Mouse (Mus musculus) cortical plate, adult 2 months (tissue): Measurements from ENCODE around the gene Tnfrsf21.

Experiments used
- CTCF ChIP-seq: fragments of 200-500 bp; IDR thresholded peaks from 2 replicates; pipeline ENCODE4 v1.5.1; 2011; ENCODE audit warnings: mild to moderate bottlenecking, control low read depth, low read length; ENCODE audit not compliant: insufficient read depth; ENCODE audit errors: extremely low read depth
- POLR2A ChIP-seq: fragments of 200-500 bp; IDR thresholded peaks from 2 replicates; pipeline ENCODE4 v1.6.1; 2011; ENCODE audit warnings: mild to moderate bottlenecking, low read length, control low read depth; ENCODE audit not compliant: insufficient read depth; ENCODE audit errors: extremely low read depth

DNA sequence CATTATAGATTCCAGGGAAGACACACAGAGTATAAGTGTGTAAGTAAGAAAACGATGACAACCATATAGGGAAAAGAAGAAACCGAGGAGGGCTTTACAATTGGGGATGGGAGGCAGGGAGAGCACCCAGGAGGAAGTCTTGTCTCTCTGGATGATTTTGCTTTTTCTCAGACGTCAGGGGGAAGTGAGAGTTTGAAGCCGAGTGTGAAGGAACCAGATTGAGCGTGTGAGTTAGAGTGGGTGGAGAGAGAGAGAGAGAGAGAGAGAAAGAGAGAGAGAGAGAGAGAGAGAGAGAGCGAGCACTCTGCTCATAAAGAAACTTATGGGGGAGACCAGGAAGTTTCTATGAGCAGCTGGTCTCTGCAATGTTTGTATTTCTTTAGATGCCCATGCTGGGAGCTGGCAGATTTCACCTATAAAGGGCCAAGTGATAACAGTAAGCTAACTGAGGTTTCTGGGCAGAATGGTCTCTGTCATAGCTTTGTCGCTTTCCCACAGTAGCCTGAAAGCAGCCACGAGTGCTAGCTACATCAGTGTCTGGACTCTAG lies 16.2 kb downstream of the Tnfrsf21 start:
- TF ChIP-seq CTCF (no peak), POLR2A (no peak)
